Mouse (Mus musculus): ENCODE data around the gene Gm44596.

- TF ChIP-seq CTCF (IDR thresholded peaks at IDR 0.05; ENCODE audit: borderline replicate concordance, control insufficient read depth, extremely low read depth, insufficient read depth, low read length, poor library complexity) (no peak), POLR2A (IDR thresholded peaks at IDR 0.05; ENCODE audit: control insufficient read depth, extremely low read depth, insufficient read depth, low read length, poor library complexity) (no peak)
Observed at GRCm38 (mm10) chr6:128385026-128385425, 9.7 kb downstream of the Gm44596 start.
